In genomic region chr14:45810630-45811029, GRCm38 (mm10) we compare ENCODE assay signal across 13 mouse cellular contexts.
"Had no signal": no experiment of that assay in that cellular context is flagged by ENCODE, and none has a peak within 500 bp of the region (broad histone marks: within the 10 kb centered on the region; RNA-seq: fewer than 3 reads in every experiment).

No protein-coding gene starts in this region.

- H3K27ac ChIP-seq: layer of hippocampus, adult 2 months; limb, embryonic 10.5 days; limb, embryonic 13.5 days; liver, embryonic 12.5 days; liver, embryonic 15.5 days had no signal

- H3K9ac ChIP-seq: limb, embryonic 13.5 days; liver, embryonic 12.5 days; liver, embryonic 15.5 days had no signal

- ATAC-seq: liver, embryonic 12.5 days had no signal

- H3K4me1 ChIP-seq: liver, embryonic 12.5 days; liver, embryonic 15.5 days had no signal

- H3K9me3 ChIP-seq: limb, embryonic 10.5 days; limb, embryonic 13.5 days; liver, embryonic 12.5 days; liver, embryonic 15.5 days had no signal

- H3K4me3 ChIP-seq: layer of hippocampus, adult 2 months; limb, embryonic 10.5 days; limb, embryonic 13.5 days; liver, embryonic 12.5 days; liver, embryonic 15.5 days had no signal

- H3K4me2 ChIP-seq: limb, embryonic 13.5 days; liver, embryonic 12.5 days; liver, embryonic 15.5 days; midbrain, embryonic 11.5 days had no signal

- H3K36me3 ChIP-seq: limb, embryonic 10.5 days; limb, embryonic 13.5 days; liver, embryonic 12.5 days; liver, embryonic 15.5 days had no signal

- H3K27me3 ChIP-seq: limb, embryonic 13.5 days; liver, embryonic 12.5 days; liver, embryonic 15.5 days had no signal

- DNase-seq: layer of hippocampus, adult 9-11 months; liver; lung, adult 2 months; lung, postnatal 4 days; midbrain, embryonic 14.5 days; thymus, adult 18-20 months; thymus, postnatal 36 days had no signal
